Mouse (Mus musculus) CH12.LX (cell line): ENCODE results near the gene Copg2.

Experiments
- CTCF ChIP-seq, 2 experiments: IDR thresholded peaks in 1 of 2; conservative IDR thresholded peaks in 1 of 2; 2 replicates each; pipeline ENCODE4 v1.5.1; 2011 to 2012; ENCODE audit warnings: low read depth in 2 of 2, low read length in 2 of 2, improper control_type of control experiment in 1 of 2, inconsistent platforms in 1 of 2, mild to moderate bottlenecking in 1 of 2, moderate library complexity in 1 of 2
- EP300 ChIP-seq: IDR thresholded peaks from 2 replicates; pipeline ENCODE4 v1.6.1; 2011; ENCODE audit warnings: low read length, improper control_type of control experiment
- POLR2A ChIP-seq: IDR thresholded peaks from 2 replicates; pipeline ENCODE4 v1.6.1; 2011; ENCODE audit warnings: low read depth, mild to moderate bottlenecking, improper control_type of control experiment, low read length
- USF2 ChIP-seq: conservative IDR thresholded peaks from 2 replicates; pipeline ENCODE4 v1.6.1; 2011; ENCODE audit warnings: low read depth, low read length, improper control_type of control experiment

GRCm38 (mm10) chr6:30832241-30832640, 64.4 kb downstream of the Copg2 start:
- no peak for TF ChIP-seq EP300
- no peak for TF ChIP-seq USF2
- TF ChIP-seq POLR2A: no peak
- TF ChIP-seq CTCF (conservative IDR thresholded peaks at IDR 0.05 in 1 of 2, IDR thresholded peaks at IDR 0.05 in 1 of 2; ENCODE audit: low read depth in 2 of 2, low read length in 2 of 2): no peak
